Mouse (Mus musculus) megakaryocyte, embryonic 14.5 days (primary cell): ENCODE measurements around the gene Pecr.

Experiments used
- FLI1 ChIP-seq: IDR thresholded peaks from 2 replicates; pipeline ENCODE4 v1.6.1; 2012; ENCODE audit warnings: low read length, inconsistent platforms, mixed read lengths
- GATA1 ChIP-seq: IDR thresholded peaks from 3 replicates; pipeline ENCODE4 v1.6.1; 2012; ENCODE audit warnings: mixed read lengths, low read length, inconsistent platforms, borderline replicate concordance

DNA sequence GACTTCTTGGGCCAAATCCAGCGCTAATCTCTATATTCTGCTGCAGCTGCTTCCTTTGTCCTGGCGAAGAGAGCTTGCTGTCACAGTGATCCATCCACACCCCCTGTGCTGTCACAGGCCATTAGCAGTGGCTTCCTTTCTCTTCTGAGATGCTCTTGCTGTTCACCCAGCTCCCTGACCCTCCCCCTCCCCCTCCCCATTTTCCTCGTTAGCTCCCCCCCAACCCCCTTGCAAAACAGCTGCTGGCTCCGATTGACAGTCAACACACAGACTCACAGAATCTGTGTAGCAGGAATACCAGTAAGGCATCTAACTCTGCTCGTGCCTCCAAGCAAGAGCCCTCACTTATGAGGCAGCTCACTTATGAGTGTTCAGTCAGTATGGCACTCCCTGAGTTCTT is 2.8 kb upstream of the Pecr start:
- TF ChIP-seq GATA1 (no peak), FLI1 (no peak)
